Mouse (Mus musculus): Measurements from ENCODE around the gene Smpdl3b. TPM values are rescaled to one million over a fixed set of nuclear protein-coding genes. Genes with fewer than 3 reads are reported as not detected.

The Smpdl3b gene
- polyA plus RNA-seq, 1 experiment from 2014 or later, result 5.2 TPM

GRCm38 (mm10) chr4:132757633-132758351, 740 bp upstream of the Smpdl3b start:
- Histone ChIP-seq H3K9me3 (ENCODE audit: control insufficient read depth, low read length) (no peaks in the 10 kb centered on the region), H3K27me3 (ENCODE audit: control insufficient read depth, insufficient read depth, low read length) (no peaks in the 10 kb centered on the region), H3K4me2 (replicated peaks; ENCODE audit: low read depth) (no peak overlapping the region), H3K36me3 (ENCODE audit: control insufficient read depth, insufficient read depth, low read length) (no peaks in the 10 kb centered on the region), H3K9ac (ENCODE audit: low read length) (no peak overlapping the region; the same call in 1 of the 2 replicates), H3K4me1 (replicated peaks; ENCODE audit: control insufficient read depth, insufficient read depth) (peaks cover 4% of the 10 kb centered on the region; the same call in 1 of the 2 replicates), H3K4me3 (ENCODE audit: low read depth, low read length) (no peak overlapping the region), H3K27ac (replicated peaks) (0 out of 2 replicates have a peak overlapping the region, but pooled peaks have one; percentile 35)
- ATAC-seq (ENCODE audit: low FRiP score, low TSS enrichment) (no peak), DNase-seq (ENCODE audit: low spot score) (no peak)
- TF ChIP-seq CTCF (IDR thresholded peaks at IDR 0.05; ENCODE audit: low read depth) (no peak), EP300 (optimal IDR thresholded peaks at IDR 0.05) (no peak)
- WGBS, result 74% methylated on average over 7 of the region's 7 CpGs

- Histone ChIP-seq H3K27me3 (ENCODE audit: control insufficient read depth, insufficient read depth, low read length) (no peaks in the 10 kb centered on the region), H3K27ac (replicated peaks) (no peak overlapping the region), H3K36me3 (ENCODE audit: control insufficient read depth, insufficient read depth, low read length) (no peaks in the 10 kb centered on the region), H3K9me3 (ENCODE audit: control insufficient read depth, low read length) (no peaks in the 10 kb centered on the region), H3K4me1 (replicated peaks; ENCODE audit: control insufficient read depth, insufficient read depth) (peaks cover 4% of the 10 kb centered on the region; the same call in 1 of the 2 replicates), H3K4me3 (ENCODE audit: low read depth, low read length) (no peak overlapping the region), H3K4me2 (replicated peaks; ENCODE audit: low read depth) (no peak overlapping the region), H3K9ac (ENCODE audit: low read length) (no peak overlapping the region)
- TF ChIP-seq EP300 (optimal IDR thresholded peaks at IDR 0.05) (no peak), CTCF (IDR thresholded peaks at IDR 0.05; ENCODE audit: low read depth) (no peak)
- ATAC-seq (ENCODE audit: low FRiP score, low TSS enrichment), result no peak
- no peak for DNase-seq (ENCODE audit: low spot score)
- WGBS, result 79% methylated on average over 6 of the region's 6 CpGs
These were observed 4.1 kb downstream of the Smpdl3b start for GRCm38 (mm10) chr4:132752992-132753391.

- WGBS, result 82% methylated on average over 6 of the region's 6 CpGs
- Histone ChIP-seq H3K4me2 (replicated peaks; ENCODE audit: low read depth) (no peak overlapping the region), H3K4me1 (replicated peaks; ENCODE audit: control insufficient read depth, insufficient read depth) (no peaks in the 10 kb centered on the region), H3K9ac (ENCODE audit: low read length) (no peak overlapping the region), H3K27me3 (ENCODE audit: control insufficient read depth, insufficient read depth, low read length) (no peaks in the 10 kb centered on the region), H3K4me3 (ENCODE audit: low read depth, low read length) (no peak overlapping the region), H3K9me3 (ENCODE audit: control insufficient read depth, low read length) (no peaks in the 10 kb centered on the region), H3K36me3 (ENCODE audit: control insufficient read depth, insufficient read depth, low read length) (no peaks in the 10 kb centered on the region), H3K27ac (replicated peaks) (no peak overlapping the region)
- no peak for ATAC-seq (ENCODE audit: low FRiP score, low TSS enrichment)
- no peak for TF ChIP-seq CTCF (IDR thresholded peaks at IDR 0.05; ENCODE audit: low read depth)
- no peak for TF ChIP-seq EP300 (optimal IDR thresholded peaks at IDR 0.05)
- no peak for DNase-seq (ENCODE audit: low spot score)
These were observed 7.6 kb downstream of the Smpdl3b start for GRCm38 (mm10) chr4:132749258-132749982.

GRCm38 (mm10) chr4:132748778-132749177, 8.3 kb downstream of the Smpdl3b start:
- Histone ChIP-seq H3K36me3 (ENCODE audit: control insufficient read depth, insufficient read depth, low read length) (no peaks in the 10 kb centered on the region), H3K9ac (ENCODE audit: low read length) (no peak overlapping the region), H3K4me3 (ENCODE audit: low read depth, low read length) (no peak overlapping the region), H3K27ac (replicated peaks) (peak overlapping the region; percentile 49; the same call in 1 of the 2 replicates), H3K4me1 (replicated peaks; ENCODE audit: control insufficient read depth, insufficient read depth) (no peaks in the 10 kb centered on the region), H3K27me3 (ENCODE audit: control insufficient read depth, insufficient read depth, low read length) (no peaks in the 10 kb centered on the region), H3K9me3 (ENCODE audit: control insufficient read depth, low read length) (no peaks in the 10 kb centered on the region), H3K4me2 (replicated peaks; ENCODE audit: low read depth) (no peak overlapping the region)
- DNase-seq (ENCODE audit: low spot score), result no peak
- peak; percentile 63 for ATAC-seq (ENCODE audit: low FRiP score, low TSS enrichment)
- WGBS, result 87% methylated on average over 4 of the region's 4 CpGs
- TF ChIP-seq EP300 (optimal IDR thresholded peaks at IDR 0.05), result no peak
- TF ChIP-seq CTCF (IDR thresholded peaks at IDR 0.05; ENCODE audit: low read depth), result no peak

GRCm38 (mm10) chr4:132747664-132748259, 9.3 kb downstream of the Smpdl3b start:
- H3K4me3 ChIP-seq (ENCODE audit: low read depth, low read length), result no peak overlapping the region
- H3K4me1 ChIP-seq (replicated peaks; ENCODE audit: control insufficient read depth, insufficient read depth), result no peaks in the 10 kb centered on the region
- DNase-seq (ENCODE audit: low spot score) (peak; percentile 69), ATAC-seq (ENCODE audit: low FRiP score, low TSS enrichment) (peak; percentile 90)
- no peaks in the 10 kb centered on the region for H3K36me3 ChIP-seq (ENCODE audit: control insufficient read depth, insufficient read depth, low read length)
- peak overlapping the region; percentile 78 for H3K27ac ChIP-seq (replicated peaks)
- H3K9ac ChIP-seq (ENCODE audit: low read length), result no peak overlapping the region
- no peaks in the 10 kb centered on the region for H3K9me3 ChIP-seq (ENCODE audit: control insufficient read depth, low read length)
- H3K27me3 ChIP-seq (ENCODE audit: control insufficient read depth, insufficient read depth, low read length), result no peaks in the 10 kb centered on the region
- 43% methylated on average over 9 of the region's 9 CpGs for WGBS
- H3K4me2 ChIP-seq (replicated peaks; ENCODE audit: low read depth), result peak overlapping the region; percentile 11; the same call in 1 of the 2 replicates
- TF ChIP-seq EP300 (optimal IDR thresholded peaks at IDR 0.05) (no peak), CTCF (IDR thresholded peaks at IDR 0.05; ENCODE audit: low read depth) (no peak)
